Mouse (Mus musculus): ENCODE data around the gene Ptpn6.
A peak's percentile ranks its signal among the peaks of the same experiment; 100 is the strongest.

Gene Ptpn6

GRCm38 (mm10) chr6:124724472-124724871 lies 14.0 kb downstream of the Ptpn6 start:
- no peak for DNase-seq

GRCm38 (mm10) chr6:124723541-124723940 lies 15.0 kb downstream of the Ptpn6 start:
- DNase-seq: no peak

DNA sequence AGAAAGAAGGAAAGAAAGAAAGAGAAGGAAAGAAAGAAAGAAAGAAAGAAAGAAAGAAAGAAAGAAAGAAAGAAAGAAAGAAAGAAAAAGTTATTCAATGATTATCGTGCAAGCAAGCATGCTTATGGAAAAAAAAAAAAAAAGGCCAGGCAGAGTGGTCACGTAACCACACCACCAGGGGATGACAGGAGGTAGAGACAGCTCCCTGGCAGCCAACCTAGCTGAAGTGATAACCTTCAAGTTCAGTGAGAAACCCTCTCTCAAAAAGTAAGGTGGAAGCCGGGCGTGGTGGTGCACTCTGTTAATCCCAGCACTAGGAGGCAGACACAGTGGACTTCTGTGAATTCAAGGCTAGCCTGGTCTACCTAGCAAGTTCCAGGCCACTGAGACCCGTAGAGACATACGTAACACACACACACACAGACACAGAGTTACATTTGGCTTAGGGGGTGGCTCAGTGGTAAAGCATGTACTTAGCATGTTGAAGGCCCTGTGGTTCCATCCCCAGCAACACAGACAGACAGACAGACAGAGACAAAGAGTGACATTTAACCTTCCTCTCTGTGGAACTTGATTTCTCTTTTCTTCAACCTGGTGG lies 15.5 kb downstream of the Ptpn6 start:
- DNase-seq: no peak

- DNase-seq: no peak
Measured at GRCm38 (mm10) chr6:124720904-124721303, 17.6 kb downstream of the Ptpn6 start.

- no peak for DNase-seq
Measured at GRCm38 (mm10) chr6:124719354-124719978, 19.0 kb downstream of the Ptpn6 start.

GRCm38 (mm10) chr6:124718703-124719102 lies 19.8 kb downstream of the Ptpn6 start:
- DNase-seq: peak; percentile 72

- DNase-seq: no peak
Measured at GRCm38 (mm10) chr6:124717968-124718367, 20.5 kb downstream of the Ptpn6 start.

DNA sequence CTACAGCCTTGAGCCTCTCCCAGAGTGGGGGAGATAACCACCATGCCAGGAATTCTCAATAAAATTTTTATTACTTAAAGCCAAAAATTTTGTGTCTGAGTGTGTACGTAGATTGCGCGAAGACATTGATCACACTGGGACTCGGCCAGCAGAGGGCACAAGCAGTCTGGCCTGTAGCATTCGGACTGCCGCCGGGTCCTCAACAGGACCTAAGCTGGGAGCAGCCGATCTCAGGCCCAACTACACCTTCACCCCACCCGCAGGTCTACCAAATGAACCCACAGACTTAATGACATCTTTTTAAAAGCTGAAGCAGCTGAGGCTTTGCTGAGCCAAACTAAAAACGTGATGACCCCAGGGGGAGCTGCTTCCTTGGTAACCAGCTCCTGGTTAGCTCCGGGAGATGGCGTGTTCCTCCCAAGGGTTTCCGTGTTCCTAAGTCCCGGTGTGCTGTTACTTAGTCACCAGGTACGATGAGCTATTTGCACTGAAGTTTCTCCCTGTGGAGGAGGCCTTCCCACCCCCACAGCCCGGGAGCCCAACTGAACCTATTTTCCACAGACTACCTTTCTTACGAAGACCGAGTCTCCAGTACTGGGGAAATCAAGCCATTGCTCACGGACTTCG lies 21.5 kb downstream of the Ptpn6 start:
- peak; percentile 64 for DNase-seq

DNA sequence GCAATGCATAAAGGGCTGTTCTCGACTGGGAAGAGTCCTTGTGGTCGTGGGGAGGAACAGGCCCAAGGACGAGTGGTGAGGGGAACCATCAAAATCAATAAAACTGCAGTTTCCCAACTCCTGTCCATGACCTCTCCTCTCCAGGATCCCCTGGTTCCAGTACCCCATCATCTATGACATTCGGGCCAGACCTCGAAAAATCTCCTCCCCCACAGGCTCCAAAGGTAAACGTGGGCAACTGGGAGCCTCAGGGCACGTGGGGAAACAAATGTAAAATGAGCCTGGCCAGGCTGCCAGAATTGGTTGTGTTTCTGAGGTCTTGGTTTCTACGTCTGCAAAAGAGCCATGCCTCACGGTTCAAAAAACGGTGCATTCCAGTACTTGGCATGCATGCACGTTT lies 25.6 kb downstream of the Ptpn6 start:
- no peak for DNase-seq

- DNase-seq: peak; percentile 99
Measured at GRCm38 (mm10) chr6:124711824-124712782, 26.4 kb downstream of the Ptpn6 start, which contains the start of the genes Emg1 and Phb2. Emg1 (minus strand) TSS chr6:124712178. Phb2 (plus strand) TSS chr6:124712336.

DNA sequence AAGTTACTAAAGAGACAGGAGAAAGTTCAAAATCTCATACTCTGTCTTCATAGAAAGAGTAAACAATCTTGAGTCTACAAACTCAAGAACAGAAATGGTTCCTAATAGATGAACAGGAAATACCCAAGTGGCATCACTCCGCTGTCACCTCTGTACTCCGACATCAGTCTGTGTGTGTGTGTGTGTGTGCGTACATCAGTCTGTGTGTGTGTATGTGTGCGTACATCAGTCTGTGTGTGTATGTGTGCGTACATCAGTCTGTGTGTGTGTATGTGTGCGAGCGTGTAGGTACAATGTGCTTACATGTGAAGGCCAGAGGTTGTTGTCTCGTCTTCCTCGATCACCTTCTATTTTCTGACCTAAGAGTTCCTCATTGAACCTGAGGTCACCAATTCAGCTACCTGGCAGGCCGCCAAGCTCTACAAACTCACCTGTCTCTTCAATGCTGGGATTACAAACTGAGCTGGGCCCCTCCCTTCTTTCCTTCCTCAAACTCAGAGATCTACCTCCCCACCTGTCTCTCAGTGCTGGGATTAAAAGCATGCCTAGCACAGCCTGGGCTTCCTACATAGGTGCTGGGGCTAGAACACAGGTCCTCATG lies 30.1 kb downstream of the Ptpn6 start:
- DNase-seq: no peak

- DNase-seq: no peak
Measured at GRCm38 (mm10) chr6:124706061-124706627, 32.4 kb downstream of the Ptpn6 start.

- no peak for DNase-seq
Measured at GRCm38 (mm10) chr6:124704417-124704816, 34.1 kb downstream of the Ptpn6 start.

- no peak for DNase-seq
Measured at GRCm38 (mm10) chr6:124703789-124704188, 34.7 kb downstream of the Ptpn6 start.

DNA sequence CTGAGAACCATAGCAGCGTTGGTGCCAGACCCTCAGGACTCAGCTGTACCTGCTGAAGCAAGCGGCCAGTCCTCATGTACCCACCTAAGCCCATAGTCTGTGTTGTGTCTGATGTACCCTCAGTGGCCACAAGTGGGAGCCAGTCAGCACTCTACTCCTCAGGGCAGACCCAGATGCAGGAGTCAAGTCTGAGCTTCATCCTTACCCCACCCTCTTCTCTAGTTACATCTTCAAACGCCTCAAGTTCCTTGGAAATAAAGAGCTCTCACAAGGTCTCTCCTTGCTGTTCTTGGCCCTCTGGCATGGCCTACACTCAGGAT lies 35.8 kb downstream of the Ptpn6 start:
- DNase-seq: peak; percentile 77

GRCm38 (mm10) chr6:124702102-124702783 lies 36.3 kb downstream of the Ptpn6 start:
- DNase-seq: no peak

DNA sequence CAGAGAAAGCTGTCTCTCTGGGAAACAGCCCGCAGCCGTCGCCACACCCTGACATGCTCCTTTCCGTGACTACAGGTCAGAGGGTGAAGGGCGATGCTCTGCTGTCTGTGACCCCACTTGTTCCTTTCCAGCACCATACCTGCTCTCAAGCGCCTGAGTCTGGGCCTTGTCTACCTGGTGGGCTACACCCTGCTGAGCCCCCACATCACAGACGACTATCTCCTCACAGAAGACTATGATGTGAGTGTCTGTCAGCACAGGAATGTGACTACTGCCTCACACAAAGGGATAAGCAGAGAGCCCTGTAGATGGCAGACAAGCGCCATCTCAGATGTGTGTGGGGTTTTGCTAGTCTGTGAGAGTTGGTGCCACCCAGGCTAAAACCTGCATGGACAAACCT lies 37.2 kb downstream of the Ptpn6 start:
- no peak for DNase-seq

- DNase-seq: peak; percentile 68
Measured at GRCm38 (mm10) chr6:124699962-124700610, 38.4 kb downstream of the Ptpn6 start.

- no peak for DNase-seq
Measured at GRCm38 (mm10) chr6:124699366-124699765, 39.1 kb downstream of the Ptpn6 start.

GRCm38 (mm10) chr6:124698751-124699150 lies 39.8 kb downstream of the Ptpn6 start:
- DNase-seq: no peak

- no peak for DNase-seq
Measured at GRCm38 (mm10) chr6:124696441-124697150, 41.9 kb downstream of the Ptpn6 start.
